Mouse (Mus musculus) brain, embryonic 14.5 days (tissue): ENCODE results near the gene Zbtb18. TPM values are rescaled to one million over a fixed set of nuclear protein-coding genes. Genes with fewer than 3 reads are reported as not detected.

ENCODE experiments used
- DNase-seq: peaks from one replicate; pipeline ENCODE4 v3.0.0-alpha.2; 2011; ENCODE audit warnings: low read depth
- CTCF ChIP-seq: fragments of 200-500 bp; IDR thresholded peaks from 2 replicates; pipeline ENCODE4 v1.5.1; 2012; ENCODE audit warnings: inconsistent platforms, mild to moderate bottlenecking, moderate library complexity, borderline replicate concordance; ENCODE audit not compliant: insufficient read depth, insufficient read length; ENCODE audit errors: extremely low read depth
- POLR2A ChIP-seq: fragments of 200-500 bp; IDR thresholded peaks from 2 replicates; pipeline ENCODE4 v1.6.1; 2012; ENCODE audit warnings: mild to moderate bottlenecking, inconsistent platforms, borderline replicate concordance; ENCODE audit not compliant: poor library complexity, insufficient read depth, insufficient read length, severe bottlenecking; ENCODE audit errors: extremely low read depth
- polyA plus RNA-seq: library from polyadenylated mRNA; depleted of rRNA; stranded (reverse); fragments of >200 nt; gene quantifications from 2 replicates; pipeline ENCODE4 v1.2.3, GENCODE M21; 2012; rRNA removed

The Zbtb18 gene
- polyA plus RNA-seq, result 55.5 and 56.4 TPM in 2 replicates

DNA sequence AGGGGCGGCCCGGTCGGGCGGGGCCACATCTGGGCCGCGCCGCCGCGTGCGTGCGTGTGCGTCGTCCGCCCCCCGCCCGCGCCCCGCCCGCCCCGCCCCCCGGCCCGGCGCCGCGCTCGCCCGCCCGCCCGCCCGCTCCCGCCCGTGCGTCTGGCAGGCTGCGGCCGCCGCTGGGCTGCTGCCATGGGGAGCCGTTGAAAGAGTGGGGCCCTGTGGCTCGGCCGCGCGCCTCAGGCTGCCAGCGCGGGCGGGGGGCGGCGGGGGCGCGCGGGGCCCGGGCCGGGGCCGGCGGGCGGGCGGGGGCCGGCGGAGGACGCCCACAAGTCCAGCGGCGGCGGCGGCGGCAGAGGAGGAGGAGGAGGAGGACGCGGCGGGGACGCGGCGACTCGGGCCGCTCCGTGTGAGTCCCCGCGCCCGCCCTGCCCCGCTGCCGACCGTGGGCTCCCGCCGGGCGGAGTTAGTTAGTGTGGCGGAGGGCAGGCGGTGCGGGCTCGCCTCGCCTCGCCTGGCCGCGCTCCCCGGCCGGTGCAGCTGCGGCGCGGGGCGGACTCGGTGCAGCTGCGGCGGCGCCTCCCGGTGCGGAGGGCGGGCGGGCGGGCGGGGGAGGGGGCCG is at the start of gene Zbtb18:
Gene Zbtb18, plus strand, starts transcription at position 156 of the 613 bp plus-strand sequence.
- no peak for DNase-seq
- no peak for TF ChIP-seq CTCF
- peak; percentile 33; the same call in 1 of the 2 replicates for TF ChIP-seq POLR2A

DNA sequence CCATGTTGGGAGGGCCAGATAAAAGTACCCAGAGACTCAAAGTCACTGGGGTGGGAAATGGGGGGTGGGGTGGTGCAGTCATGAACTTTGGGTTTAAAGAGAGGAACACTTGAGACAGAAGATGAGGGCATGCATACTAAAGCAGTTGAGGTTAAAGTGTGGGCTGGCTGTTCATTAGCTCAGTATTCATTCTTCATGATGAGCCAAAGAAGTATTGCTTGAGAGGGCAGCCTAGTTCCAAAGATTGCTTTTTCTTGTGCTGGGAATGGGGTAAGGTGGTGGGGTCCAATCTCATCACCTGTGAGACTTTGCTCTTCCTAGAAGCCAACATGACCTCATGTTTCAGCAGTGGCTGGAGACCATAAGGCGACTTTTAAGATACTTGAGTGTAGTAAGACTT is 44.7 kb upstream of the Zbtb18 start:
- TF ChIP-seq CTCF (no peak), POLR2A (no peak)
- DNase-seq, result no peak

DNA sequence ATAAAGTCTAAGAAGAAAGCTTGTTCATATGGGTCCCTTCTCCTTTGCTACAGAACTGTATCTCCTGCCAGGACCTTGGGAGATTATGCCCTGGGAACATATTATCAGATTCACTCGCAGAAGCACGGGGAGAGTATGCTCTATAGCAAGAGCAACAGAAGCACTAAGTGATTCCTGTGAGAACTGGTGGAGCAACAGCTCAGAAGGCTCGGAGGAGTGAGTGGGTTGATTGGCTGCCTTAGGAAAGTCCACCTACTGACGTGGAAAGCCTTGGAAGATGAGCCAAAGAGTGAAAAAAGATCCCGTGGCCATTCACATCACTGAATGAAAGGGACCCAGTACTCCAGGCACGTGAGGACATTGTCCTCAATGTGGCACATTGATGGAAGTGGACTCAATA is 37.0 kb upstream of the Zbtb18 start:
- DNase-seq, result no peak
- TF ChIP-seq CTCF (no peak), POLR2A (no peak)

DNA sequence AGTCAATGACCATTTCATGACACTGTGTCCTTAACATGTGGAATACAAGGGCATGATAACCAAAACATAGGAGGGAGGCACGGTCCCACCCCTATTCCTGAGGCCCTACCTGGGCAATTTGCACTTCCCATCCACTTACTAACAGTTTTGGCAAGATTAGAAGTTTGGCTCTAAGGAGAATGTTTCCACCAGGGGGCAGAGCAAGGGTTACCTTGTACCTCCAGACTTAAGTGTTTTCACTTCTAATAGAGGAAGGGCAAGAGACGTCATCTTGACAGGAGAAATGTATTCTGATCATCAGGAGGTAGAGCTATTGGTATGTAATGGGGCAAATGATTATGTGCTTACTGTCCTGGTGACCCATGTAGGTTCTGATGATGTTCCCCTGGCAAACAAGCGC is 33.5 kb upstream of the Zbtb18 start:
- no peak for TF ChIP-seq CTCF
- no peak for TF ChIP-seq POLR2A
- DNase-seq, result no peak

DNA sequence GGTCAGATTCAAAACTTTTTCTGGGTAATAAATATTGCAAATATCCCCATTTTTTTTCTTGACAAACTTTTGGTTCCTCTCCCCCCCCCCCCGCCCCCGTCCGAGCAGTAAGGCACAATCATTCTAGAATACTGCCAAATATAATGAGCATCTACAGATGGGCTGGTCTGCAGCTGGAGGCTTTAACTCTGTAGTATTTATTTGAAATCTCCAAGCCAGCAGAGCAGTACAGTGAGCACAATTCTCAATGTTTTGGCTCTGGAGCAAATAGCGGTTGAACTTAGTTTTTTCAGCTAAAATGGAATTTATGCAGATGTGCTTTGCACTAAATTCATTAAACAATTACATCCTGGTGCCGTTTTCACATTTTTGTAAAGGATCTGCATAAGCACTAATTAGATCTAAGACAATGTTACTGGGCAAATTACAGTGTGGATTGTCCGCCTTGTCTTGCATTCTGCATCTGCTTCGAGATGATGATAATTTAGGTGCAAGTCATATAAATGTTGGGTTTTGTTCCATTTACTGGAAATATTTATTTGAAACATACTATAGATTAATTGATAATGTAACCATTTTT is 31.3 kb upstream of the Zbtb18 start:
- no peak for TF ChIP-seq POLR2A
- no peak for TF ChIP-seq CTCF
- peak; percentile 78 for DNase-seq

DNA sequence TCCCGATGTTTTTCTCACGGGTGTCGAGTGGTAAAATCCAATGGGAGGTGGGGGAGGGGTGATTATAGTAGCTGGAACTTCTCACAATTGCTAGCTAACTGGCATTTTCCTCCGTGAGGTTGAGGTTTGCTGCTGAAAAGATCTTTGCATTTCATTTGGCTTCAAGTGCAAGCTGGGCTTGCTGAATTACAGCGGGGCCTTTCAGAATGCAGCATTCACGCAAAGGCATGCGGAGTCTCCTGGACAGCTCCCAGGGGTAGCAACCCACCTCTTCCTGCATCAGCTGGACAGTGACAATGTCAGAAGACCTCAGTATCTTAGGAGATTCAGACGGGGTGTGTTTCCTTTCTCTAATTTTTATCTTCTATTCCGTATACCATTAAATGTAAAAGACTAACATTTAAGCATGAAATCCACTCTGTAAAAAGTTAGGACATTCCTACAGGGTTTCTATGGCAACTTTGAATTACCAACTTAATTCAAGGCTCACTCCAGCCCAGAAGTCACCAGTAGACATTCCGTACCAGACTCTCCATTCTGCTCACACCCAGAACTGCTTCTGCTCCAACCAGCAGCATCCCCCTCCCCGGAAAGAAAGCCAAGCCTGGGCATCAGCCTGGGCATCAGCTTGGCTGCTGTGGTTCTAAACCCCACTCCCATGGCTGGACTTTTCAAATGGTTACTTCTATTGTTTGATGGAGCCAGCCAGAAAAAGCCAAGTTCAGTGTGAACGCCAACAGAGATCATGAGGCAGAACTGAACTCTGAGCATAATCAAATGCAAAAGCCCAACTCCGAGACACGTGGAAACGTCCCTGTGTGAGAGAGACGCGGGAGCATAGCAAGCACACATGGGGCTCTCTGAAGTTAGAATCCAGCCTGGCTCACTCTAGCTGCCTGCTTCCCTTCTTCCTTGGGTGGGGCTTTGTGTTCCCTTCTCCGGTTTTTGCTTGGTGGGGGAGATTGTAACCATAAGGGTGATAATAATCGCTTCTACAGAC is 30.5 kb upstream of the Zbtb18 start:
- no peak for TF ChIP-seq POLR2A
- TF ChIP-seq CTCF, result no peak
- DNase-seq, result peak; percentile 92

DNA sequence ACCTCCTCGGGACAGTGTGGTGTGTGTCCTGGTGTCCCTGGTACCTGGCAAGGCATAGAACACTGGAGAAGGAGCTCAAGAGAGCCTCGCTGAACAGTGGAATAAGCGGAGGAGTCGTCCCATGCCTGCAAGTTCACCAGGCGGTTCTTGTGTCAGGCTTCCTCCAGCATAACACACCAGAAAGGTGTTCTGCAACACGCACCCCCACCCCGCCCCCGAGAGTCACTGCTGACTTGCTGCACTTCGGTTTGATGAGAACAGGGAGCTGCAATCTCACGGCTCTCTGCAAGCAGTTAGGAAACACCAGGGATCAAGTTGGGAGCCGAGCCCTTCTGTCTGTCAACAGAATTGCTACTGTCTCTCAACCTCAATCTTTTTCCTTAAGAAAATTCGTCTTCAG is 22.8 kb upstream of the Zbtb18 start:
- no peak for DNase-seq

DNA sequence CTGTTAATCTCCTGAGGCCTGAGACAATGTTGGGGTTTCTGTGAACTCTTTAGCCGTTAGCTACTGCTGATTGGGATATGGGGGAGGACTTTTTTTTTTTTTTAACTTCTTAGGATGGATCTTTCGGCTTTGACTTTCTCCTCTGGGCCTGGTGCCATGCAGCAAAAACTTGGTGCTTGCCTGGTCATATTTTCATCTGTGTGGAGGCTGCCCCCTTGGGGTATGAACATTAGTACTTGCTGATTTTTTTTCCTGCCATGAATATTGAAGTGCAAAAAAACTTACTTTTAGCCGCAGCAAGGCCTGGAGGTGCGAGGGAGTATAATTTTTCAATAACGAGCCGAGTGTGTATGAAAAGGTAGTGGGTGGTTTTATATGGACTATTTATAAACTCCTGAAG is 22.0 kb upstream of the Zbtb18 start:
- DNase-seq, result peak; percentile 62
- TF ChIP-seq CTCF, result no peak
- TF ChIP-seq POLR2A, result no peak

More for the DNA sequence above, 22.8 kb upstream of the Zbtb18 start:
- TF ChIP-seq CTCF, result no peak
- TF ChIP-seq POLR2A, result no peak

DNA sequence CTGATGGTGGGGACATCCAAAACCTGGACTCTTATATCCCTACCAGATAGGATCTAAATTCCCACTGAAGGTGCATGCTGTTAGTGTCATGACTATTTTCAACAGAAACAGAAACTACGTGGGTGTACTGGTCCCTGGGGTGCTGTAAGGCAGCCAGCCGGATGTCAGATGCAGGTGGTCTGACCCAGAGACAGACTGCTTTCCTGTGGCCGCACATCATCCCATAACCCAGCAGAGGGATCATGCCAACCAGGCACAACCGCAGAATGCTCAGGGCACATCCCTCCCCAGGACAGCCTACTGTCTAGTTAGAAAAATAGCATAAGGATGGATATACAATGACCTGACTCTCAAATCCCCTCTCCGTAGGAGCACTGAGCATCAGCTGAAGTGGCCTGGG is 14.3 kb upstream of the Zbtb18 start:
- TF ChIP-seq CTCF (no peak), POLR2A (no peak)
- no peak for DNase-seq

DNA sequence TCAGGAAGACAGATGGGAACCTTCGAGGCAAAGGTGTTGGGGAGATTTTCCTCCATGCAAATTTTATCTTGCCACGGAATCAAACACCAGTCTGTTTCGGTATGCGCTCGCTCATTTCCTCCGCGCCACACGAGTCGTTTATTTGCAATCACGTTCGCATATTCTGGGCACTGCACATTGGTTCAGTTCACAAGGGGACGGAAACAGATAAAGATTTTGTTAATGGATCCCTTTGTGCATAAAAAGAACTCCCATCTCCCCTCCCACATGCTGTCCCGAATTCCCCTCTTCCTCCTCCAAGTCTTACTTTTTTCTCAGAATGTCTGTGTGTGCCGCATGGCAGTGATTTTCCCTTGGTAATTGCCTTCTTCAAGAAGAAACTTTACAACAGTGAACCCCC is 13.8 kb upstream of the Zbtb18 start:
- TF ChIP-seq CTCF (no peak), POLR2A (no peak)
- DNase-seq, result peak; percentile 22

DNA sequence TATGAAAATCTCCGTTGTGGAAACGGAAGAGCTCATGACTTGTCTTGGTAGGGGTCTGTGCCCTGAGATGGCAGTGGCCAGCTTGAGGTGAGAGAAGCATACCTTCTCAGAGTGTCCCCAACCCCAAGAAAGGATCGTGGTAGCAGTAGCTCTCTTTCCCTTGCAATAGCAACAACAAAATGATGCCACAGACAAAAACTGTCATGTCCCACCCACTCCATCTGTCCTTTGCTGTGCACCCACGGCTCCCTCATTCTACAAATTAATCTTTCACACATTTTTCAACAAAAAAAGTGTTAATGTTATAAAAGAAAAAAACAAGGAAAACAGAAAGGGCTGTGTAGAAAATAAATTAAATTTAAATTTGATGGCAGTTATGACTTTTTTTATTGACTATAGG is 13.1 kb upstream of the Zbtb18 start:
- TF ChIP-seq POLR2A (no peak), CTCF (no peak)
- peak; percentile 58 for DNase-seq

DNA sequence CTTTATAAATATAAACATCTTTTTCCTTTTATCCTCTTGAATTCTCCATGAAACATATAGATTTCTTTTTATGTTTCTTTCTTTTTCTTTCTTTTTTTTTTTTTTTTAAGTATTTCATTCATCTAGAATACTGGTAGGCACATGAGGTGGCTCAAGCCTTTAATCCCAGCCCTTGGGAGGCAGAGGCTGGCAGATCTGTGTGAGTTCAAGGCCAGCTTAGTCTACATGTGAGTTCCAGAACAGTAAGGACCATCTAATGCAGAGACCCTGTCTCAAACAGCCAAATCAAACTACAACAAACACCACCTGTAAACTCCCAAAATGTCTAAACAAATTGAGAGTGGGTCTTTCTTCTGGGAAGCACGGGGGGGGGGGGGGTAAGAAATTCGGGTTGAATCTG is 1.7 kb upstream of the Zbtb18 start:
- TF ChIP-seq POLR2A (no peak), CTCF (no peak)
- DNase-seq, result no peak

DNA sequence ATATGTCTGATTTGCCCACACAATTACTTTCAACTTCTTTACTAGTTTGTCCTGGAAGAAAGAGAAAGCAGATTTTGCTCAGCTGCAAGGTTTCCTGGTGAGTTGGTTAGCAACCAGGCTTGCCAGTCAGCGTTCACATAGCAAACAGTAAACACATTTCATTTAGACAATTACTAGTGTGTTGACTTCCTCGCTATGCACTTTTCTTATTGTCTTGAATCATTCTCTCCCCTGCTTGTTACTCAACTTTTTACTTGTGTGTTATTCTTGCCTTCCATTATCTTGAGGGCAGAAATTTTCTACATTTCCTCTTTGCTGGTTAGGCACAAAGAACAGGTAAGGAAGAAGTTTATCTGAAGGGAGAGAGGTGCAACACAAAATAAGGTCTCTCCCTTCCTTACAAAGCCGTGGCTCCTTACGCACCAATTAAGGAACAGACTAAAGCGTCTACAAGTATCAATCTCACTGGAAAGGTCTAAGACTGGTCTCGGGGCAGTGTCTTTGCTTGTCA is 1.1 kb upstream of the Zbtb18 start:
- TF ChIP-seq POLR2A, result no peak
- TF ChIP-seq CTCF, result no peak
- DNase-seq, result peak; percentile 63
